11 mouse cellular contexts compared by ENCODE assay signal in genomic region chr3:101560841-101561522, GRCm38 (mm10). TPM values are rescaled to one million over a fixed set of nuclear protein-coding genes. Genes with fewer than 3 reads are reported as not detected.
DNase-seq lines count a peak whose midpoint lies in the region; ATAC-seq and TF ChIP-seq lines count a peak whose summit lies in the region.
"Had no signal": no experiment of that assay in that cellular context is flagged by ENCODE, and none has a peak within 500 bp of the region (broad histone marks: within the 10 kb centered on the region; RNA-seq: fewer than 3 reads in every experiment).

No protein-coding gene starts in this region.

- no peaks in the 10 kb centered on the region for H3K36me3 ChIP-seq in heart, embryonic 10.5 days
- H3K36me3 ChIP-seq in heart, adult 2 months (ENCODE audit: control insufficient read depth, insufficient read depth, low read length) = no peaks in the 10 kb centered on the region
- H3K36me3 ChIP-seq in forebrain, postnatal 0 days (ENCODE audit: insufficient read depth) = no peaks in the 10 kb centered on the region
- H3K36me3 ChIP-seq in midbrain, embryonic 12.5 days = no peaks in the 10 kb centered on the region
- H3K36me3 ChIP-seq: limb, embryonic 13.5 days had no signal

- H3K79me2 ChIP-seq in heart, adult 2 months (replicated peaks; ENCODE audit: control insufficient read depth, insufficient read depth, low read length) = no peaks in the 10 kb centered on the region

- TF ChIP-seq CTCF in heart, adult 2 months (IDR thresholded peaks at IDR 0.05) = no peak
- no peak for TF ChIP-seq CTCF in forebrain, postnatal 0 days (IDR thresholded peaks at IDR 0.05; ENCODE audit: low read depth)

- no peaks in the 10 kb centered on the region for H3K9me3 ChIP-seq in heart, embryonic 10.5 days
- H3K9me3 ChIP-seq in forebrain, postnatal 0 days (ENCODE audit: low read length) = no peaks in the 10 kb centered on the region
- no peaks in the 10 kb centered on the region for H3K9me3 ChIP-seq in midbrain, embryonic 12.5 days
- H3K9me3 ChIP-seq: limb, embryonic 13.5 days had no signal

- H3K9ac ChIP-seq in heart, adult 2 months (ENCODE audit: low read depth, low read length) = no peak overlapping the region
- H3K9ac ChIP-seq in forebrain, postnatal 0 days = no peak overlapping the region
- 0 out of 2 replicates have a peak overlapping the region, but pooled peaks have one; percentile 34 for H3K9ac ChIP-seq in midbrain, embryonic 12.5 days (replicated peaks)
- H3K9ac ChIP-seq: limb, embryonic 13.5 days had no signal

- TF ChIP-seq POLR2A in heart, adult 2 months (IDR thresholded peaks at IDR 0.05; ENCODE audit: insufficient read depth, low read depth, low read length) = no peak

- H3K4me3 ChIP-seq in heart, embryonic 10.5 days = no peak overlapping the region
- H3K4me3 ChIP-seq in heart, adult 2 months = no peak overlapping the region
- no peak overlapping the region for H3K4me3 ChIP-seq in forebrain, postnatal 0 days (ENCODE audit: low read depth, low read length)
- no peak overlapping the region for H3K4me3 ChIP-seq in midbrain, embryonic 12.5 days
- H3K4me3 ChIP-seq: limb, embryonic 13.5 days had no signal

- H3K4me2 ChIP-seq in forebrain, postnatal 0 days (ENCODE audit: low read depth) = no peak overlapping the region
- H3K4me2 ChIP-seq in midbrain, embryonic 12.5 days (replicated peaks) = 0 out of 2 replicates have a peak overlapping the region, but pooled peaks have one; percentile 11
- H3K4me2 ChIP-seq: limb, embryonic 13.5 days had no signal

- H3K27me3 ChIP-seq in heart, embryonic 10.5 days (ENCODE audit: insufficient read depth, poor library complexity, severe bottlenecking) = no peaks in the 10 kb centered on the region
- H3K27me3 ChIP-seq in heart, adult 2 months (ENCODE audit: control insufficient read depth, insufficient read depth, low read length) = no peaks in the 10 kb centered on the region
- no peaks in the 10 kb centered on the region for H3K27me3 ChIP-seq in forebrain, postnatal 0 days (ENCODE audit: insufficient read depth, low read length)
- peaks cover 40% of the 10 kb centered on the region for H3K27me3 ChIP-seq in midbrain, embryonic 12.5 days
- H3K27me3 ChIP-seq: limb, embryonic 13.5 days had no signal

- H3K4me1 ChIP-seq in heart, embryonic 10.5 days = peaks cover 26% of the 10 kb centered on the region
- H3K4me1 ChIP-seq in heart, adult 2 months (ENCODE audit: control insufficient read depth, insufficient read depth, low read length) = peaks cover 1% of the 10 kb centered on the region; the same call in 1 of the 2 replicates
- peaks cover 8% of the 10 kb centered on the region; the same call in 1 of the 2 replicates for H3K4me1 ChIP-seq in forebrain, postnatal 0 days (ENCODE audit: insufficient read depth)
- H3K4me1 ChIP-seq in midbrain, embryonic 12.5 days = peaks cover 32% of the 10 kb centered on the region

- H3K27ac ChIP-seq in heart, embryonic 10.5 days = 0 out of 2 replicates have a peak overlapping the region, but pooled peaks have one; percentile 12
- H3K27ac ChIP-seq in heart, adult 2 months = no peak overlapping the region
- H3K27ac ChIP-seq in forebrain, postnatal 0 days (ENCODE audit: low read depth, low read length) = no peak overlapping the region
- peak overlapping the region; percentile 73 for H3K27ac ChIP-seq in midbrain, embryonic 12.5 days (replicated peaks)
- H3K27ac ChIP-seq: limb, embryonic 13.5 days had no signal

- no peak for TF ChIP-seq EP300 in heart, adult 2 months (IDR thresholded peaks at IDR 0.05; ENCODE audit: insufficient read depth, low read depth, low read length)

- 77% methylated on average over 9 of the region's 9 CpGs for WGBS in heart, embryonic 10.5 days
- WGBS in heart, adult 2 months = 65% methylated on average over 9 of the region's 9 CpGs
- WGBS in forebrain, postnatal 0 days = 24% methylated on average over 9 of the region's 9 CpGs
- 30% methylated on average over 9 of the region's 9 CpGs for WGBS in midbrain, embryonic 12.5 days

- peak; percentile 70 for ATAC-seq in forebrain, postnatal 0 days
- peak; percentile 79 for ATAC-seq in midbrain, embryonic 12.5 days (ENCODE audit: low FRiP score, low read depth)

- intact Hi-C loops in heart, adult 2 months (cut with DNase I) = no loop called here

- no peak for DNase-seq in heart, embryonic 10.5 days (ENCODE audit: low spot score)
- DNase-seq in heart, adult 2 months = no peak
- DNase-seq in cerebellum, adult 11-12 months = peak; percentile 58
- peak; percentile 60 for DNase-seq in forebrain, postnatal 0 days
- no peak for DNase-seq in right cerebral cortex, postnatal 4 days
- no peak for DNase-seq in kidney, postnatal 10 days
- DNase-seq in heart, adult 11 months = no peak
- DNase-seq: heart, adult 18-20 months; kidney, adult 9 months had no signal

RNA-seq across cellular contexts. Expression of gene Atp1a1, which starts 43.5 kb away (rescaled TPM):
- polyA plus RNA-seq in heart, embryonic 10.5 days (2016; fragmentation: Nextera tagmentation; extraction: Ambion mirVana) = 164 and 228 TPM in 2 replicates
- 100 to 1,000 TPM; 800 to 832 TPM for total RNA-seq in heart, adult 2 months (2021)
- polyA plus RNA-seq in heart, adult 2 months (2012; rRNA removed) = 523 and 821 TPM in 2 replicates
- 160 and 199 TPM in 2 replicates for total RNA-seq in forebrain, postnatal 0 days (2014; rRNA removed)
- 50.2 and 53.7 TPM in 2 replicates for polyA plus RNA-seq in forebrain, postnatal 0 days (2015; fragmentation: Nextera tagmentation; extraction: Ambion mirVana)
- 46.3 and 50.9 TPM in 2 replicates for polyA plus RNA-seq in midbrain, embryonic 12.5 days (2016; fragmentation: Nextera tagmentation; extraction: Ambion mirVana)

Comparison
In these comparisons a context has a peak if more than half of its experiments do, and no peak if none do; other contexts are left out.
1. H3K27ac ChIP-seq: peak in heart, embryonic 10.5 days (single experiment) and midbrain, embryonic 12.5 days (single experiment); none in heart, adult 2 months (single experiment) and forebrain, postnatal 0 days (single experiment).
2. DNase-seq: peak in cerebellum, adult 11-12 months (single experiment) and forebrain, postnatal 0 days (single experiment); none in heart, embryonic 10.5 days (single experiment), heart, adult 2 months (0 of 2), right cerebral cortex, postnatal 4 days (single experiment), kidney, postnatal 10 days (single experiment) and heart, adult 11 months (single experiment).